Mouse (Mus musculus): Measurements from ENCODE around the gene Smyd3. TPM values are rescaled to one million over a fixed set of nuclear protein-coding genes. Genes with fewer than 3 reads are reported as not detected.

Smyd3 gene
- polyA plus RNA-seq, 1 experiment from 2014 or later = 26.3 TPM

DNA sequence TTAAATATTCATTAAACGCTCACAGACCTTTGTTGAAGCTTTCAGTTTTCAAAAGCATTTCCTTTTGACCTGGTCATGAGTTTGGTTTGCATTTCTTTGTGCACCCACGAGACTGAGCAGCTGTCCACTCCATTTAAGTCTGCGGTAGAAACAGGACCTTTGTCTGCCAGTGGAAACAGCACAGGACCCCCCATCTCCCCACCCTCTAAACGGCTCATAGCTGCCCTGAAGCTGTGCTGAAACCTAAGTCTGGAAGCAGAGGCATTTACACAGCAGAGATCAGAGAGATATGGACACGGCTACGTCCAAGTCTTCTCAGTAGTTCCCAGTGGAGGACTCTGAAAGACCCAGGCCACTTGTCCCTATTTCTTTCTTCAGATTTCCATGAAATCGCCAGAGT is 305.5 kb downstream of the Smyd3 start:
- no peaks in the 10 kb centered on the region for H3K36me3 ChIP-seq (replicated peaks; ENCODE audit: control insufficient read depth, insufficient read depth, low read depth, low read length)
- H3K9ac ChIP-seq (replicated peaks; ENCODE audit: low read length) = peak overlapping the region; percentile 18; the same call in 1 of the 2 replicates
- no peak overlapping the region for H3K4me2 ChIP-seq (ENCODE audit: low read depth, low read length)
- ATAC-seq (replicated peaks; ENCODE audit: insufficient number of reproducible peaks, low FRiP score, low TSS enrichment, low read depth) (no peak), DNase-seq (ENCODE audit: low spot score) (peak; percentile 52)
- H3K9me3 ChIP-seq (replicated peaks; ENCODE audit: control insufficient read depth, low read length) = no peaks in the 10 kb centered on the region
- 24% methylated on average over 7 of the region's 7 CpGs for WGBS
- no peaks in the 10 kb centered on the region for H3K27me3 ChIP-seq (ENCODE audit: control insufficient read depth, insufficient read depth, low read length)
- H3K27ac ChIP-seq (replicated peaks; ENCODE audit: low read depth, low read length) = peak overlapping the region; percentile 35; the same call in 1 of the 2 replicates
- H3K4me1 ChIP-seq (ENCODE audit: control insufficient read depth, insufficient read depth, low read length) = no peaks in the 10 kb centered on the region
- H3K4me3 ChIP-seq (ENCODE audit: low read depth, low read length) = no peak overlapping the region

DNA sequence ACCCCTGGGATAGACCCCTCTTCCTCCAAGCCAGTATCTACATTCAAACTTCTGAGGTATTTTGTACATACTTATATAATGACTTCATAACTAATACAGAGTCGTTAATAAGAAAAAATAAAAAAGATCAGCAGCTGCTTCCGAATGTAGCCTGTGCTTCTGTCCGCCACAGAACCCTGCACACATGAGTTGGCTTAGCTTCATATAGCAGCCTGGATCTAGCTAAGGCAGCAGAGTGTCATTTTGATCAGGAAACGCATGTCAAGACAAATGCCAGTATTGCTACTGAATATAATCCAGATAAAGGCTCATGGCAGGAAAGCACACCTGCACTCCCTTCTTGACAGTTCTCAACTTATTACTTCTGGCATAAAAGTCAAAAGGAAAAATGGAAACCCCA is 306.5 kb downstream of the Smyd3 start:
- Histone ChIP-seq H3K4me3 (ENCODE audit: low read depth, low read length) (no peak overlapping the region), H3K4me1 (ENCODE audit: control insufficient read depth, insufficient read depth, low read length) (no peaks in the 10 kb centered on the region), H3K27me3 (ENCODE audit: control insufficient read depth, insufficient read depth, low read length) (no peaks in the 10 kb centered on the region), H3K4me2 (ENCODE audit: low read depth, low read length) (no peak overlapping the region), H3K9ac (replicated peaks; ENCODE audit: low read length) (no peak overlapping the region), H3K9me3 (replicated peaks; ENCODE audit: control insufficient read depth, low read length) (no peaks in the 10 kb centered on the region), H3K27ac (replicated peaks; ENCODE audit: low read depth, low read length) (no peak overlapping the region), H3K36me3 (replicated peaks; ENCODE audit: control insufficient read depth, insufficient read depth, low read depth, low read length) (no peaks in the 10 kb centered on the region)
- ATAC-seq (replicated peaks; ENCODE audit: insufficient number of reproducible peaks, low FRiP score, low TSS enrichment, low read depth) (no peak), DNase-seq (ENCODE audit: low spot score) (peak; percentile 28)
- WGBS = 73% methylated on average over 4 of the region's 4 CpGs

DNA sequence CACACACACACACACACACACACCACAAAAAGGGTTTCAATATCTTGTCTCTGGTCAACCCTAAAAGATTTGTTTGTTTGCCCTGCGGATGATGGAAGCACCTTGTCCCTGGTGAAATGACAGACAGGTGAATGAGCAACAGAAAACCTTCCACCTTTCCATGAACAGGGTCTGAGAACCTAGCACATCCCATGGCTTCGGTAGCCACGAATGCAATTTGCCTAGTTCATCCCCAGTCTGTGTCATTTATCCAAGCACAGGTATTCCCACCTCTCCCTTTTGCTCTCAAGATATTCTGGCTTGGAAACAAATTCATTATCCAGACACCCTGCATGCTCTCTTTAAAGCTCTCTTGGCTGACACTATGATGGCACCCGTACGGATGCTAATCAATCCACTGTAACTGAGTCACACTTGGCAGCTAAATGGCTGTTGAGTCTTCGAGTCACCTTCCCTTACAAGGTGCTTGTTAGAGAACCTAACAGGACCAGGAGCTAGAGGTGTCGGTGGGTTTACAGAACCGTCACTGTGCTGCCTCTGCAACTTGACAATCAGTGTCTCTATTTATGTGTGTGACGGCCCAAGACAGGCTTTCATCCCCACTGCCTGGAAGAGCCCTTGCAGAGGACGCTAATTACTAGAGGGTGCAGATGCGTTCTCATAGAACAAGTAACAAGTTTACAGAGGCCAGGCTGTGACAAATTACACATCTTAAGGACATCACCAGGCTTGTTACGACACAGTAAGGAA is 309.8 kb downstream of the Smyd3 start:
- Histone ChIP-seq H3K9ac (replicated peaks; ENCODE audit: low read length) (no peak overlapping the region), H3K27me3 (ENCODE audit: control insufficient read depth, insufficient read depth, low read length) (no peaks in the 10 kb centered on the region), H3K4me3 (ENCODE audit: low read depth, low read length) (no peak overlapping the region), H3K9me3 (replicated peaks; ENCODE audit: control insufficient read depth, low read length) (no peaks in the 10 kb centered on the region), H3K27ac (replicated peaks; ENCODE audit: low read depth, low read length) (no peak overlapping the region), H3K4me1 (ENCODE audit: control insufficient read depth, insufficient read depth, low read length) (no peaks in the 10 kb centered on the region), H3K4me2 (ENCODE audit: low read depth, low read length) (no peak overlapping the region), H3K36me3 (replicated peaks; ENCODE audit: control insufficient read depth, insufficient read depth, low read depth, low read length) (no peaks in the 10 kb centered on the region)
- 77% methylated on average over 12 of the region's 12 CpGs for WGBS
- ATAC-seq (replicated peaks; ENCODE audit: insufficient number of reproducible peaks, low FRiP score, low TSS enrichment, low read depth) = no peak
- DNase-seq (ENCODE audit: low spot score) = no peak

DNA sequence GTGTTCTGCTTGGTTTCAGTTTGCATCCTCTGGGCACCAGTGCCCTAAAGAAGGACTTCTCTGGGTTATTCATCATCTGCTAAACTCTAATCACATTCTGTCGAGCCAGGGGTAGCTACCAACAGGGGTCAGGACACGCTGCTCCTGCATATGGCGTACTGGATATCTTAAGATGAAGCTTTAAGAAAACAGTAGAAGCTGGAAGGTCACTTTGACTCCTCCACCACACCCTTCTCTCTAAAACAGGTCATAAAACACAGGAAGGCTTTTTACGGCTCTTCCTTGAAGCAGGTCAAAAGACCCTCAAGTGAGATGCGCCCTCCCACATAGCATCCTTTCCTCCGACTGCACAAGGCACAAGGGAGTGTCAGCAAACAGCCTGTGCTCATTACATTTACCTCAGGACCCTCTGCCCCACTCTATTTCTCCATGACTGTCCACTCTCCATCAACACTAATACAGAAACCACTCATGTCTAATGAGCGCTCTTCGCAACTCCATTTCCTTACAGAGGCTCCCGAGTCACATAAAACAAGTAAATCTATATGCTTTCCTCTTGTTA is 310.6 kb downstream of the Smyd3 start:
- H3K4me1 ChIP-seq (ENCODE audit: control insufficient read depth, insufficient read depth, low read length) = no peaks in the 10 kb centered on the region
- H3K4me2 ChIP-seq (ENCODE audit: low read depth, low read length) = no peak overlapping the region
- no peak for ATAC-seq (replicated peaks; ENCODE audit: insufficient number of reproducible peaks, low FRiP score, low TSS enrichment, low read depth)
- H3K27ac ChIP-seq (replicated peaks; ENCODE audit: low read depth, low read length) = no peak overlapping the region
- H3K36me3 ChIP-seq (replicated peaks; ENCODE audit: control insufficient read depth, insufficient read depth, low read depth, low read length) = no peaks in the 10 kb centered on the region
- WGBS = 76% methylated on average over 9 of the region's 9 CpGs
- no peak overlapping the region for H3K9ac ChIP-seq (replicated peaks; ENCODE audit: low read length)
- no peak for DNase-seq (ENCODE audit: low spot score)
- H3K27me3 ChIP-seq (ENCODE audit: control insufficient read depth, insufficient read depth, low read length) = no peaks in the 10 kb centered on the region
- H3K9me3 ChIP-seq (replicated peaks; ENCODE audit: control insufficient read depth, low read length) = no peaks in the 10 kb centered on the region
- H3K4me3 ChIP-seq (ENCODE audit: low read depth, low read length) = no peak overlapping the region

DNA sequence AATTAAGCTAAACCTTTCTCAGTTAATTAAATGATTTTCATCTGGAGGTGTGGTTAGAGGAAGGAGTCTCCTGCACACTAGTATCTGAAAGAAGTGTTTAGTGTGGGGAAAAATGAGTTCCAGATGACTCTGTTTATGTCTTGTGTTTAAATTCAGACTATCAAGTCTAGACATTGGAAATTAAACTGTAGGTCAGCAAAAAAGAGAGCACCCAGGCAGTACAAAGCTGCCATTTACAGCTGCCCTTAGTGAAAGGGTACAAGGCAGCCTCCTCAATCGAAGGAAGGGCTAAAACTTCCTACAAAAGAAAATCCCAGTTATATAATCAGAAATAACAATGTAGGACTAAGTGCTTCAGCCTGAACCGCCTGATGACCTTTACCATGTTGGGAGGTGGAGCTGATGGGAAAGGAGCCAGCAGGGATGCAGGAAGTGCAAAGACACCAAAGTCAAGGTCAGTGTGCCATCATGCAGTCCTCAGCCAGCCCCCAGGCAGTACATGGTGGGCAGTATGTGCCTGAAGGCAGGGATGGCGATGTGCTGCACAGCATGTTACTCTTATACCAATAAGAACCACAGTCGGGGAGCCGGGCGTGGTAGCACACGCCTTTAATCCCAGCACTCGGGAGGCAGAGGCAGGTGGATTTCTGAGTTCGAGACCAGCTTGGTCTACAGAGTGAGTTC is 319.2 kb downstream of the Smyd3 start:
- Histone ChIP-seq H3K4me1 (ENCODE audit: control insufficient read depth, insufficient read depth, low read length) (peaks cover 3% of the 10 kb centered on the region; the same call in 1 of the 2 replicates), H3K36me3 (replicated peaks; ENCODE audit: control insufficient read depth, insufficient read depth, low read depth, low read length) (no peaks in the 10 kb centered on the region), H3K9me3 (replicated peaks; ENCODE audit: control insufficient read depth, low read length) (no peaks in the 10 kb centered on the region), H3K4me2 (ENCODE audit: low read depth, low read length) (no peak overlapping the region), H3K9ac (replicated peaks; ENCODE audit: low read length) (no peak overlapping the region), H3K27me3 (ENCODE audit: control insufficient read depth, insufficient read depth, low read length) (no peaks in the 10 kb centered on the region), H3K27ac (replicated peaks; ENCODE audit: low read depth, low read length) (peak overlapping the region; percentile 78), H3K4me3 (ENCODE audit: low read depth, low read length) (no peak overlapping the region)
- DNase-seq (ENCODE audit: low spot score) (peak; percentile 83), ATAC-seq (replicated peaks; ENCODE audit: insufficient number of reproducible peaks, low FRiP score, low TSS enrichment, low read depth) (no peak)
- WGBS = 69% methylated on average over 9 of the region's 9 CpGs

DNA sequence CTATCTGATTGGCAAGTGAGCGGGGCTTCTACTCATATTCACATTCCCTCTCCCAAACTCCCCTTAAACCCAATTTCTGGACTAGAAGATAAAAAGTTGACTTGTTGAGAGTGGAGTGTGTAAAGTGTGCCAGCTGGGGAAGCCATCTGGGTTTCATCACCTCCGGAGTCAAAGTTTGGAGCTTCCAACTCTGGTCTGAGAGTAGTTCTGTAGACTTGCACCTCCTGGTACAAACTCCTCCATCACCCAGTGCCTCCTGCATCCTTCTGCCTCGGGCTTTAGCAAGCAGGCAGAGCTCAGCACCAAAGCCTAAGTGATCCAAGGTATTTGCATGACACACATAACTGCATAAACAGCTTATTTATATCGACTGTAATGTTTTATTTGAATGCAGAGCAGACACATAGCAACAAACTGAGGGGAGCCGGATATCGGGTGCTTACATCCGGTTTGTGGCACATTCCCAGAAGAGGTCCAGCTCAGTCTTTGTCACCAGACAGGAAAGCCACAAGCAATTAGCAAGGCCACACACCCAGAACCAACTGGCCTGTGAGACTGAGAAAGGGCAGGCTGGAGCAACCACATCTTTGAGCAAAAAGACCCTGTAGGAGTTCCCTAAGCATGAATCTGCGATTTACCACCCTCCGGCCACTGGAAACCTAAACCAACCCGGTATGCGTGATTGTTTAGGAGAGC is 319.9 kb downstream of the Smyd3 start:
- H3K9me3 ChIP-seq (replicated peaks; ENCODE audit: control insufficient read depth, low read length) = no peaks in the 10 kb centered on the region
- H3K4me1 ChIP-seq (ENCODE audit: control insufficient read depth, insufficient read depth, low read length) = peaks cover 3% of the 10 kb centered on the region; the same call in 1 of the 2 replicates
- no peak overlapping the region for H3K9ac ChIP-seq (replicated peaks; ENCODE audit: low read length)
- no peak overlapping the region for H3K4me2 ChIP-seq (ENCODE audit: low read depth, low read length)
- ATAC-seq (replicated peaks; ENCODE audit: insufficient number of reproducible peaks, low FRiP score, low TSS enrichment, low read depth) (no peak), DNase-seq (ENCODE audit: low spot score) (peak; percentile 54)
- H3K27me3 ChIP-seq (ENCODE audit: control insufficient read depth, insufficient read depth, low read length) = no peaks in the 10 kb centered on the region
- no peak overlapping the region for H3K4me3 ChIP-seq (ENCODE audit: low read depth, low read length)
- 35% methylated on average over 11 of the region's 11 CpGs for WGBS
- H3K27ac ChIP-seq (replicated peaks; ENCODE audit: low read depth, low read length) = peak overlapping the region; percentile 78
- no peaks in the 10 kb centered on the region for H3K36me3 ChIP-seq (replicated peaks; ENCODE audit: control insufficient read depth, insufficient read depth, low read depth, low read length)

DNA sequence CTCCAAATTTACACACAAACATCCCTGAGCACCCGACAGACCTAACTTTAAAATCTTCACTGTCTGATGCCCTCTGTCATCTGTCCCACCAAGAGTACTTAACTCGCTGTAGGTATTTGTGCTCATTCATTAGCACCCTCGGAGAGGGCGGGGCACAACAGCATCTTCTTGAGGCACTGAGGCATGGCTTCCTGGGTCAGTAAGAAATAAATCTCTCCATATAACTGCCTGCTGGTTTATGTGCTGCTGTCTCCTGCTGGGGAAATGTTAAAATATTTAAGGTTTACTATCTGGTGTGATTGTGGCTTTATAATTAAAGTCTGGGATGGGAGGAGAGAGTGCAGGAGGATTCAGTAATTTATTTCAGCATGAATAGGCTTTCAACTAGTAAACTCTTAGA is 320.7 kb downstream of the Smyd3 start:
- no peak overlapping the region for H3K9ac ChIP-seq (replicated peaks; ENCODE audit: low read length)
- DNase-seq (ENCODE audit: low spot score) (no peak), ATAC-seq (replicated peaks; ENCODE audit: insufficient number of reproducible peaks, low FRiP score, low TSS enrichment, low read depth) (no peak)
- no peaks in the 10 kb centered on the region for H3K27me3 ChIP-seq (ENCODE audit: control insufficient read depth, insufficient read depth, low read length)
- no peaks in the 10 kb centered on the region for H3K36me3 ChIP-seq (replicated peaks; ENCODE audit: control insufficient read depth, insufficient read depth, low read depth, low read length)
- H3K27ac ChIP-seq (replicated peaks; ENCODE audit: low read depth, low read length) = no peak overlapping the region
- no peak overlapping the region for H3K4me3 ChIP-seq (ENCODE audit: low read depth, low read length)
- WGBS = 75% methylated on average over 4 of the region's 4 CpGs
- no peak overlapping the region for H3K4me2 ChIP-seq (ENCODE audit: low read depth, low read length)
- no peaks in the 10 kb centered on the region for H3K9me3 ChIP-seq (replicated peaks; ENCODE audit: control insufficient read depth, low read length)
- H3K4me1 ChIP-seq (ENCODE audit: control insufficient read depth, insufficient read depth, low read length) = peaks cover 3% of the 10 kb centered on the region; the same call in 1 of the 2 replicates
